Mouse (Mus musculus): ENCODE data around the gene Ankrd61.

DNA sequence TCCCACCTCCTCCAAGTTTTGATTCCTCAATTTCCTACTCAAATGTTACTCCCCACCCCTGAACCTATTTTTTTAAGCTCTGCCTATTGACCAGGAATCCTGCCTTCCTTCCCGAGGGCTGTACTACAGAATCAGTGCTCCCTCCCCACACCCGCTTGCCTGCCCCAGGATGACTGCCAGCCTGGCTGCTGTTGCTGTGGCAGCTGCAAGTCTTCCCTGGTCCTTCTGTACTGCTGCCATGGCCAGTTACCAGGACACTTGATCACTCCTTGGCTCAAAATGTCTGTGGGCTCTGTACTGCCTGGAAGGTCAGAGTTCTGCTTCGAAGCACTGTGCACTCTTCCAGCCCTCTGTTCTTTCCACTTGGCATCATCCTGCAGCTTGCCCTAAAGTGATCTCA, 4.6 kb upstream of the Ankrd61 start:
- TF ChIP-seq CTCF (conservative IDR thresholded peaks at IDR 0.05; ENCODE audit: insufficient read depth, insufficient read length, low read depth, low read length) (no peak), POLR2A (IDR thresholded peaks at IDR 0.05; ENCODE audit: low read depth, low read length) (no peak)
